Mouse (Mus musculus): Measurements from ENCODE around the gene Arfrp1. TPM values are rescaled to one million over a fixed set of nuclear protein-coding genes. Genes with fewer than 3 reads are reported as not detected.

The Arfrp1 gene
- polyA plus RNA-seq, 1 experiment from 2014 or later: 54.1 TPM

GRCm38 (mm10) chr2:181377230-181377629 is 12.0 kb upstream of the Arfrp1 start:
- Histone ChIP-seq H3K36me3 (ENCODE audit: insufficient read depth) (peaks cover 44% of the 10 kb centered on the region), H3K4me2 (no peak overlapping the region), H3K27ac (ENCODE audit: low read depth) (no peak overlapping the region), H3K9me3 (ENCODE audit: low read depth, low read length) (no peaks in the 10 kb centered on the region), H3K4me1 (ENCODE audit: insufficient read depth) (no peaks in the 10 kb centered on the region), H3K4me3 (ENCODE audit: low read depth, low read length) (no peak overlapping the region), H3K27me3 (ENCODE audit: insufficient read depth, low read length) (no peaks in the 10 kb centered on the region), H3K9ac (no peak overlapping the region)
- ATAC-seq (ENCODE audit: insufficient read depth) (no peak), DNase-seq (no peak)
- 63% methylated on average over 2 of the region's 2 CpGs for WGBS
- TF ChIP-seq CTCF (IDR thresholded peaks at IDR 0.05; ENCODE audit: low read depth): no peak

- Histone ChIP-seq H3K36me3 (ENCODE audit: insufficient read depth) (peaks cover 30% of the 10 kb centered on the region), H3K4me3 (ENCODE audit: low read depth, low read length) (no peak overlapping the region), H3K9me3 (ENCODE audit: low read depth, low read length) (no peaks in the 10 kb centered on the region), H3K4me1 (ENCODE audit: insufficient read depth) (no peaks in the 10 kb centered on the region), H3K9ac (no peak overlapping the region), H3K4me2 (no peak overlapping the region), H3K27me3 (ENCODE audit: insufficient read depth, low read length) (no peaks in the 10 kb centered on the region), H3K27ac (ENCODE audit: low read depth) (no peak overlapping the region)
- ATAC-seq (ENCODE audit: insufficient read depth): no peak
- 85% methylated on average over 2 of the region's 2 CpGs for WGBS
- peak; percentile 68 for DNase-seq
- peak; percentile 52 for TF ChIP-seq CTCF (IDR thresholded peaks at IDR 0.05; ENCODE audit: low read depth)
Measured at GRCm38 (mm10) chr2:181375787-181376186, 10.6 kb upstream of the Arfrp1 start.

GRCm38 (mm10) chr2:181370001-181370400 is 4.8 kb upstream of the Arfrp1 start:
- no peak overlapping the region for H3K4me3 ChIP-seq (ENCODE audit: low read depth, low read length)
- H3K4me2 ChIP-seq: no peak overlapping the region
- H3K27ac ChIP-seq (ENCODE audit: low read depth): no peak overlapping the region
- peaks cover 13% of the 10 kb centered on the region for H3K36me3 ChIP-seq (ENCODE audit: insufficient read depth)
- no peak overlapping the region for H3K9ac ChIP-seq
- no peak for TF ChIP-seq CTCF (IDR thresholded peaks at IDR 0.05; ENCODE audit: low read depth)
- peaks cover 13% of the 10 kb centered on the region for H3K4me1 ChIP-seq (ENCODE audit: insufficient read depth)
- no peaks in the 10 kb centered on the region for H3K9me3 ChIP-seq (ENCODE audit: low read depth, low read length)
- 94% methylated on average over 5 of the region's 5 CpGs for WGBS
- H3K27me3 ChIP-seq (ENCODE audit: insufficient read depth, low read length): no peaks in the 10 kb centered on the region
- ATAC-seq (ENCODE audit: insufficient read depth) (no peak), DNase-seq (no peak)

- ATAC-seq (ENCODE audit: insufficient read depth): peak; percentile 69
- WGBS: 0% methylated on average over 20 of the region's 20 CpGs
- Histone ChIP-seq H3K4me2 (peak overlapping the region; percentile 96), H3K4me3 (ENCODE audit: low read depth, low read length) (peak overlapping the region; percentile 91), H3K9ac (peak overlapping the region; percentile 91), H3K27ac (ENCODE audit: low read depth) (peak overlapping the region; percentile 94), H3K36me3 (ENCODE audit: insufficient read depth) (peaks cover 39% of the 10 kb centered on the region), H3K27me3 (ENCODE audit: insufficient read depth, low read length) (no peaks in the 10 kb centered on the region), H3K9me3 (ENCODE audit: low read depth, low read length) (no peaks in the 10 kb centered on the region), H3K4me1 (ENCODE audit: insufficient read depth) (peaks cover 16% of the 10 kb centered on the region)
- DNase-seq: no peak
- no peak for TF ChIP-seq CTCF (IDR thresholded peaks at IDR 0.05; ENCODE audit: low read depth)
Measured at GRCm38 (mm10) chr2:181365655-181366075, 461 bp upstream of the Arfrp1 start.

- H3K4me1 ChIP-seq (ENCODE audit: insufficient read depth): peaks cover 16% of the 10 kb centered on the region
- WGBS: 8% methylated on average over 14 of the region's 14 CpGs
- ATAC-seq (ENCODE audit: insufficient read depth) (peak; percentile 10; the same call in 1 of the 2 replicates), DNase-seq (no peak)
- no peaks in the 10 kb centered on the region for H3K27me3 ChIP-seq (ENCODE audit: insufficient read depth, low read length)
- H3K27ac ChIP-seq (ENCODE audit: low read depth): peak overlapping the region; percentile 94
- H3K9ac ChIP-seq: peak overlapping the region; percentile 91
- H3K4me3 ChIP-seq (ENCODE audit: low read depth, low read length): peak overlapping the region; percentile 91
- peak overlapping the region; percentile 96 for H3K4me2 ChIP-seq
- TF ChIP-seq CTCF (IDR thresholded peaks at IDR 0.05; ENCODE audit: low read depth): no peak
- no peaks in the 10 kb centered on the region for H3K9me3 ChIP-seq (ENCODE audit: low read depth, low read length)
- H3K36me3 ChIP-seq (ENCODE audit: insufficient read depth): peaks cover 43% of the 10 kb centered on the region
Measured at GRCm38 (mm10) chr2:181364487-181364859, 731 bp downstream of the Arfrp1 start.

- Histone ChIP-seq H3K27ac (ENCODE audit: low read depth) (no peak overlapping the region), H3K4me1 (ENCODE audit: insufficient read depth) (peaks cover 16% of the 10 kb centered on the region), H3K4me2 (peak overlapping the region; percentile 96), H3K9ac (peak overlapping the region; percentile 91), H3K27me3 (ENCODE audit: insufficient read depth, low read length) (no peaks in the 10 kb centered on the region), H3K4me3 (ENCODE audit: low read depth, low read length) (peak overlapping the region; percentile 91), H3K36me3 (ENCODE audit: insufficient read depth) (peaks cover 43% of the 10 kb centered on the region), H3K9me3 (ENCODE audit: low read depth, low read length) (no peaks in the 10 kb centered on the region)
- DNase-seq (no peak), ATAC-seq (ENCODE audit: insufficient read depth) (no peak)
- WGBS: 69% methylated on average over 3 of the region's 3 CpGs
- no peak for TF ChIP-seq CTCF (IDR thresholded peaks at IDR 0.05; ENCODE audit: low read depth)
Measured at GRCm38 (mm10) chr2:181363946-181364345, 1.3 kb downstream of the Arfrp1 start.

GRCm38 (mm10) chr2:181356780-181357179 is 8.4 kb downstream of the Arfrp1 start:
- DNase-seq (no peak), ATAC-seq (ENCODE audit: insufficient read depth) (no peak)
- H3K4me1 ChIP-seq (ENCODE audit: insufficient read depth): no peaks in the 10 kb centered on the region
- TF ChIP-seq CTCF (IDR thresholded peaks at IDR 0.05; ENCODE audit: low read depth): no peak
- H3K27me3 ChIP-seq (ENCODE audit: insufficient read depth, low read length): no peaks in the 10 kb centered on the region
- H3K9me3 ChIP-seq (ENCODE audit: low read depth, low read length): no peaks in the 10 kb centered on the region
- H3K36me3 ChIP-seq (ENCODE audit: insufficient read depth): peaks cover 95% of the 10 kb centered on the region
- no peak overlapping the region for H3K4me2 ChIP-seq
- no peak overlapping the region for H3K27ac ChIP-seq (ENCODE audit: low read depth)
- WGBS: 77% methylated on average over 3 of the region's 3 CpGs
- H3K9ac ChIP-seq: no peak overlapping the region
- H3K4me3 ChIP-seq (ENCODE audit: low read depth, low read length): no peak overlapping the region

GRCm38 (mm10) chr2:181342766-181343165 is 22.4 kb downstream of the Arfrp1 start:
- no peak overlapping the region for H3K27ac ChIP-seq (ENCODE audit: low read depth)
- peaks cover 79% of the 10 kb centered on the region for H3K36me3 ChIP-seq (ENCODE audit: insufficient read depth)
- 89% methylated on average over 6 of the region's 6 CpGs for WGBS
- no peak overlapping the region for H3K4me2 ChIP-seq
- ATAC-seq (ENCODE audit: insufficient read depth) (no peak), DNase-seq (no peak)
- no peaks in the 10 kb centered on the region for H3K4me1 ChIP-seq (ENCODE audit: insufficient read depth)
- H3K9ac ChIP-seq: no peak overlapping the region
- H3K9me3 ChIP-seq (ENCODE audit: low read depth, low read length): no peaks in the 10 kb centered on the region
- TF ChIP-seq CTCF (IDR thresholded peaks at IDR 0.05; ENCODE audit: low read depth): no peak
- no peaks in the 10 kb centered on the region for H3K27me3 ChIP-seq (ENCODE audit: insufficient read depth, low read length)
- no peak overlapping the region for H3K4me3 ChIP-seq (ENCODE audit: low read depth, low read length)

All from lung, embryonic 14.5 days (tissue).